ENCODE assay signal across 10 mouse cellular contexts in genomic region chr5:120465062-120465461, GRCm38 (mm10). TPM values are rescaled to one million over a fixed set of nuclear protein-coding genes. Genes with fewer than 3 reads are reported as not detected.
DNase-seq lines count a peak whose midpoint lies in the region; ATAC-seq lines count a peak whose summit lies in the region.
"Had no signal": no experiment of that assay in that cellular context is flagged by ENCODE, and none has a peak within 500 bp of the region (broad histone marks: within the 10 kb centered on the region; RNA-seq: fewer than 3 reads in every experiment).

No protein-coding gene starts in this region.

- no peak for ATAC-seq in forebrain, embryonic 11.5 days (replicated peaks; ENCODE audit: low FRiP score)
- ATAC-seq in forebrain, embryonic 13.5 days: no peak

- no peak overlapping the region for H3K4me3 ChIP-seq in forebrain, embryonic 11.5 days (ENCODE audit: low read depth, low read length)
- H3K4me3 ChIP-seq in forebrain, embryonic 13.5 days: no peak overlapping the region
- H3K4me3 ChIP-seq: midbrain, embryonic 12.5 days had no signal

- H3K27ac ChIP-seq in forebrain, embryonic 11.5 days (ENCODE audit: low read depth, low read length): no peak overlapping the region
- H3K27ac ChIP-seq in forebrain, embryonic 13.5 days: no peak overlapping the region
- H3K27ac ChIP-seq: midbrain, embryonic 12.5 days had no signal

- DNase-seq in forebrain, embryonic 11.5 days (ENCODE audit: low spot score): peak; percentile 66
- peak; percentile 31 for DNase-seq in ovary, postnatal 14 days (ENCODE audit: low spot score)
- DNase-seq in ovary, postnatal 36 days (ENCODE audit: low spot score): no peak
- DNase-seq in kidney, postnatal 4 days: peak; percentile 58 to 59
- peak; percentile 51 for DNase-seq in thymus, postnatal 25 days
- DNase-seq in ovary, adult 18-20 months (ENCODE audit: low spot score): no peak
- no peak for DNase-seq in frontal cortex, postnatal 36 days (ENCODE audit: low spot score in 2 of 2)

- no peaks in the 10 kb centered on the region for H3K9me3 ChIP-seq in forebrain, embryonic 11.5 days (ENCODE audit: control insufficient read depth, low read length)
- no peaks in the 10 kb centered on the region; the same call in 1 of the 2 replicates for H3K9me3 ChIP-seq in forebrain, embryonic 13.5 days (replicated peaks)
- H3K9me3 ChIP-seq: midbrain, embryonic 12.5 days had no signal

- no peaks in the 10 kb centered on the region for H3K27me3 ChIP-seq in forebrain, embryonic 11.5 days (ENCODE audit: control insufficient read depth, insufficient read depth, low read length)
- H3K27me3 ChIP-seq in forebrain, embryonic 13.5 days: peaks cover 9% of the 10 kb centered on the region; the same call in 1 of the 2 replicates

- H3K4me1 ChIP-seq in forebrain, embryonic 11.5 days (replicated peaks; ENCODE audit: control insufficient read depth, insufficient read depth, low read length): no peaks in the 10 kb centered on the region
- no peaks in the 10 kb centered on the region; the same call in 1 of the 2 replicates for H3K4me1 ChIP-seq in forebrain, embryonic 13.5 days
- H3K4me1 ChIP-seq: midbrain, embryonic 12.5 days had no signal

- no peaks in the 10 kb centered on the region for H3K36me3 ChIP-seq in forebrain, embryonic 11.5 days (ENCODE audit: control insufficient read depth, insufficient read depth, low read length)
- no peaks in the 10 kb centered on the region for H3K36me3 ChIP-seq in forebrain, embryonic 13.5 days (ENCODE audit: poor library complexity, severe bottlenecking)
- H3K36me3 ChIP-seq: midbrain, embryonic 12.5 days had no signal

- H3K4me2 ChIP-seq in forebrain, embryonic 11.5 days (ENCODE audit: low read depth, low read length, severe bottlenecking): no peak overlapping the region
- H3K4me2 ChIP-seq in forebrain, embryonic 13.5 days: no peak overlapping the region
- H3K4me2 ChIP-seq: midbrain, embryonic 12.5 days had no signal

- no peak overlapping the region for H3K9ac ChIP-seq in forebrain, embryonic 11.5 days (ENCODE audit: low read length)
- H3K9ac ChIP-seq in forebrain, embryonic 13.5 days: no peak overlapping the region
- H3K9ac ChIP-seq: midbrain, embryonic 12.5 days had no signal

- WGBS in forebrain, embryonic 11.5 days: 44% methylated on average over 5 of the region's 5 CpGs
- 46% methylated on average over 5 of the region's 5 CpGs for WGBS in forebrain, embryonic 13.5 days

RNA-seq across cellular contexts. Expression of gene Sdsl, which starts 7.5 kb away (rescaled TPM):
- polyA plus RNA-seq in forebrain, embryonic 11.5 days (2014; fragmentation: Nextera tagmentation; extraction: Ambion mirVana): 4.5 and 6.0 TPM in 2 replicates
- 4.8 and 5.1 TPM in 2 replicates for polyA plus RNA-seq in forebrain, embryonic 13.5 days (2015; fragmentation: Nextera tagmentation; extraction: Ambion mirVana)

RNA-seq across cellular contexts. Expression of gene Sds, which starts 11.3 kb away (rescaled TPM):
- not detected in 2 replicates for polyA plus RNA-seq in forebrain, embryonic 11.5 days (2014; fragmentation: Nextera tagmentation; extraction: Ambion mirVana)
- polyA plus RNA-seq in forebrain, embryonic 13.5 days (2015; fragmentation: Nextera tagmentation; extraction: Ambion mirVana): not detected in 2 replicates
- polyA plus RNA-seq: heart, embryonic 14.5 days; midbrain, embryonic 12.5 days had no signal

RNA-seq across cellular contexts. Expression of gene Lhx5, which starts 33.6 kb away (rescaled TPM):
- 22.7 and 25.2 TPM in 2 replicates for polyA plus RNA-seq in forebrain, embryonic 11.5 days (2014; fragmentation: Nextera tagmentation; extraction: Ambion mirVana)
- 9.6 and 16.0 TPM in 2 replicates for polyA plus RNA-seq in forebrain, embryonic 13.5 days (2015; fragmentation: Nextera tagmentation; extraction: Ambion mirVana)
- polyA plus RNA-seq: heart, embryonic 14.5 days had no signal

RNA-seq across cellular contexts. Expression of gene Plbd2, which starts 38.4 kb away (rescaled TPM):
- 29.8 and 31.2 TPM in 2 replicates for polyA plus RNA-seq in forebrain, embryonic 11.5 days (2014; fragmentation: Nextera tagmentation; extraction: Ambion mirVana)
- 22.8 and 22.9 TPM in 2 replicates for polyA plus RNA-seq in forebrain, embryonic 13.5 days (2015; fragmentation: Nextera tagmentation; extraction: Ambion mirVana)

RNA-seq across cellular contexts. Expression of gene Slc8b1, which starts 45.9 kb away (rescaled TPM):
- 2.9 and 3.3 TPM in 2 replicates for polyA plus RNA-seq in forebrain, embryonic 11.5 days (2014; fragmentation: Nextera tagmentation; extraction: Ambion mirVana)
- 2.1 and 2.5 TPM in 2 replicates for polyA plus RNA-seq in forebrain, embryonic 13.5 days (2015; fragmentation: Nextera tagmentation; extraction: Ambion mirVana)

Comparison
In these comparisons a context has a peak if more than half of its experiments do, and no peak if none do; other contexts are left out.
1. DNase-seq: peak in forebrain, embryonic 11.5 days (single experiment), ovary, postnatal 14 days (single experiment), kidney, postnatal 4 days (2 of 2) and thymus, postnatal 25 days (single experiment); none in ovary, postnatal 36 days (single experiment), ovary, adult 18-20 months (single experiment) and frontal cortex, postnatal 36 days (0 of 2).